Mouse (Mus musculus): Measurements from ENCODE around the gene Chmp4b. TPM values are rescaled to one million over a fixed set of nuclear protein-coding genes. Genes with fewer than 3 reads are reported as not detected.

The Chmp4b gene
- total RNA-seq, 2 experiments from 2014 or later: 79.5 to 99.0 TPM

Other genes with a start within 250 kb of the Chmp4b start
- gene Snta1, start 243.6 kb upstream of the Chmp4b start, total RNA-seq (2014; fragmentation: Nextera tagmentation): 0.27 and 1.5 TPM in 2 replicates
- gene Snta1, start 243.6 kb upstream of the Chmp4b start, total RNA-seq (2017): 0.76 TPM in 1 of 2 replicates, not detected in the other
- 17.0 and 20.8 TPM in 2 replicates for gene Cbfa2t2, start 215.2 kb upstream of the Chmp4b start, total RNA-seq (2014; fragmentation: Nextera tagmentation)
- 10.4 and 18.8 TPM in 2 replicates for gene Cbfa2t2, start 215.2 kb upstream of the Chmp4b start, total RNA-seq (2017)
- gene 1700003F12Rik, start 104.6 kb upstream of the Chmp4b start, total RNA-seq (2014; fragmentation: Nextera tagmentation): not detected in 2 replicates
- not detected in 2 replicates for gene 1700003F12Rik, start 104.6 kb upstream of the Chmp4b start, total RNA-seq (2017)
- gene Actl10, start 99.9 kb upstream of the Chmp4b start, total RNA-seq (2014; fragmentation: Nextera tagmentation): not detected in 2 replicates
- gene Actl10, start 99.9 kb upstream of the Chmp4b start, total RNA-seq (2017): not detected in 2 replicates
- gene Necab3, start 92.8 kb upstream of the Chmp4b start, total RNA-seq (2014; fragmentation: Nextera tagmentation): 3.1 and 6.1 TPM in 2 replicates
- 0.09 and 1.8 TPM in 2 replicates for gene Necab3, start 92.8 kb upstream of the Chmp4b start, total RNA-seq (2017)
- gene E2f1, start 81.8 kb upstream of the Chmp4b start, total RNA-seq (2014; fragmentation: Nextera tagmentation): 25.3 and 26.1 TPM in 2 replicates
- 7.0 and 7.8 TPM in 2 replicates for gene E2f1, start 81.8 kb upstream of the Chmp4b start, total RNA-seq (2017)
- gene Pxmp4, start 48.0 kb upstream of the Chmp4b start, total RNA-seq (2014; fragmentation: Nextera tagmentation): 17.3 and 18.1 TPM in 2 replicates
- gene Pxmp4, start 48.0 kb upstream of the Chmp4b start, total RNA-seq (2017): 9.1 and 12.4 TPM in 2 replicates
- gene Zfp341, start 38.4 kb upstream of the Chmp4b start, total RNA-seq (2014; fragmentation: Nextera tagmentation): 5.1 and 7.1 TPM in 2 replicates
- gene Zfp341, start 38.4 kb upstream of the Chmp4b start, total RNA-seq (2017): 0.30 and 1.1 TPM in 2 replicates
- not detected in 2 replicates for gene 4930519P11Rik, start 38.3 kb upstream of the Chmp4b start, total RNA-seq (2014; fragmentation: Nextera tagmentation)
- not detected in 2 replicates for gene 4930519P11Rik, start 38.3 kb upstream of the Chmp4b start, total RNA-seq (2017)
- not detected in 2 replicates for gene Gm14214, start 118.3 kb downstream of the Chmp4b start, total RNA-seq (2014; fragmentation: Nextera tagmentation)
- gene Gm14214, start 118.3 kb downstream of the Chmp4b start, total RNA-seq (2017): not detected in 2 replicates
- gene Raly, start 139.4 kb downstream of the Chmp4b start, total RNA-seq (2014; fragmentation: Nextera tagmentation): 153 and 167 TPM in 2 replicates
- 152 and 190 TPM in 2 replicates for gene Raly, start 139.4 kb downstream of the Chmp4b start, total RNA-seq (2017)
- not detected in 2 replicates for gene a, start 139.7 kb downstream of the Chmp4b start, total RNA-seq (2014; fragmentation: Nextera tagmentation)
- not detected in 2 replicates for gene a, start 139.7 kb downstream of the Chmp4b start, total RNA-seq (2017)
- gene Eif2s2, start 241.2 kb downstream of the Chmp4b start, total RNA-seq (2014; fragmentation: Nextera tagmentation): 172 and 189 TPM in 2 replicates
- gene Eif2s2, start 241.2 kb downstream of the Chmp4b start, total RNA-seq (2017): 319 and 320 TPM in 2 replicates

Data from megakaryocyte-erythroid progenitor cell, adult 5-6 weeks (primary cell).